Mouse (Mus musculus) layer of hippocampus, adult 6 months (tissue): Measurements from ENCODE around the gene Zfp64. TPM values are rescaled to one million over a fixed set of nuclear protein-coding genes. Genes with fewer than 3 reads are reported as not detected.

ENCODE experiments used
- long read RNA-seq, 2 experiments: library from polyadenylated mRNA; unstranded; transcript quantifications; one replicate each; pipeline ENCODE4 v2.0.0; 2019 to 2020
- polyA plus RNA-seq: library from polyadenylated mRNA; unstranded; fragments of <200 nt; fragmentation: Nextera tagmentation; gene quantifications from 2 replicates; pipeline ENCODE4 v1.2.3, GENCODE M21; 2021

Gene Zfp64
- 13.6 and 13.8 TPM in 2 replicates for polyA plus RNA-seq
- long read RNA-seq, experiment 1, transcript Zfp64-201 (6 exons, 2,438 nt), result major isoform, 23 of 36 reads
- long read RNA-seq, experiment 1, partial matches to known transcripts, result 9 of 36 reads
- long read RNA-seq, experiment 1, other reads (novel, unspliced or antisense), result 3 of 36 reads
- long read RNA-seq, experiment 2, transcript Zfp64-201 (6 exons, 2,438 nt), result major isoform, 111 of 139 reads
- long read RNA-seq, experiment 2, transcript Zfp64-203 (9 exons, 2,848 nt), result minor isoform, 5 of 139 reads
- long read RNA-seq, experiment 2, partial matches to known transcripts, result 18 of 139 reads
- long read RNA-seq, experiment 2, other reads (novel, unspliced or antisense), result 5 of 139 reads

DNA sequence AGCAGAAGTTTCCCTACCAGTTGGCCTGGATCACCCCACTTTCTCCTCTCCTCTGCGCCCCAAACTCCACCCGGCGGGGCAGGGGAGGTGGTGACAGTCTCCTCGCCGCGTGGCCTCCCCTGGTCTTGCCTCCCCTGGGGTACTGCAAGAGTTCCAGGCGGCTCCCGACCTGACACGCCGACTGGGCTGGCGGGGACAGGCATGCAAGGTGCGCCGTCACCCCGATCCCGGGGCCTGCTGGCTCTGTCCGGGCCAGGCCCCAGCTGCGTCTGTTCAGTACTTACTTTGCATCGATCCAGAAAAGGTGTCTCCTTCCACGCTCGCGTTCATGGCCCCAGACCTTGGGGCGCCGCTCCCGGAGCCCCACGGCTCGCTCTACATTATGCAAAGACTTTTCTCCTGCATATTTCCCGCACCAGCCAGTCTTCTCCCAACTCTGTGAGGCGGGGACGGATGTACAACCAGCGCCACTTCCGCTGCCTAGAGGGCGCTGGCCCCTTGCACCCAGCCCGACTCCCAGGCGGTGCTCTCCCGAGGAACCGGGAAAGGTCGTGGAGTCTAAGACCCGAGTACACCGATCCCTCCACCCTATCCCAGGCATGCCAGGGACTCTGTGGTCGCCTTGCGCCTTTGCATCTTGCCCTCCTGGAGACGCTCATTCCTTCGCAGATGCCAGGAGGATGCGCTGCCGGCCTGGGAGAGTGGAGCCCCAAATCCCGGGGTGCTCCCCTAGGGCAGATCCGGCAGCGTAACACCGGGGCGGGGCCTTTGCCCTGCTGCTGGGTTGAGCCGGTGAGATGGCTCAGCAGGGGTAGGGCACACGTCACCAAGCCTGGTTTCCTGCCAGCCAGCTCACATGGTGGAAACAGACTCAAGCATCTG, at the start of gene Zfp64:
Zfp64 (minus strand) TSS at position 753 of the 882 bp plus-strand sequence.

Other genes with a start within 250 kb of the Zfp64 start
- gene Atp9a, start 213.2 kb downstream of the Zfp64 start, polyA plus RNA-seq, result 64.1 and 72.9 TPM in 2 replicates
- gene Sall4, start 187.6 kb downstream of the Zfp64 start, polyA plus RNA-seq, result 0.16 and 0.26 TPM in 2 replicates